Mouse (Mus musculus): ENCODE data around the gene Gm11084. TPM values are rescaled to one million over a fixed set of nuclear protein-coding genes. Genes with fewer than 3 reads are reported as not detected.
"Not testable (repeated sequence)": the region's sequence is repeated elsewhere in the genome, so short reads cannot be mapped to it uniquely, and the experiment has no call there.

Gm11084 gene
- polyA plus RNA-seq, 1 experiment from 2014 or later: not detected

DNA sequence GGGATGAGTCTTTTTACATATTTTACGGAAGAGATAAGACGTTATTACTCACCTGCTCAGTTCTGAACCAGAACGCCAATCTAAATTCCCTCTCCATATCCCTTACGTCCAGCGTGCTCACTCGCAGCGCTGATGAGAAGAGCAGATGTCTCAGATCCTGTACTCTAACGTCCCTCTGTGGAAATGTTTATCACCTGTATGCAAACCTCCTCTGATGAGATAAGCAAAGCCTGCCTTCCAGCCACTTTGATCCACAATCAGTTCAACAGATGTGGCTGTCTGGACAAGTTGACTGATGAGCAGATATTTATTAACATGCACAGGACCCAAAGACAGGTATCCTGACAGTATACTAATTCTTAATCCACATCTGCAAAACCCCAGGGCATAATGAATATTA, 13.7 kb upstream of the Gm11084 start:
- Histone ChIP-seq H3K4me1 (ENCODE audit: control insufficient read depth, insufficient read depth, low read length) (peaks cover 25% of the 10 kb centered on the region), H3K4me3 (ENCODE audit: low read depth, low read length) (no peak overlapping the region), H3K4me2 (no peak overlapping the region), H3K9ac (ENCODE audit: low read depth, low read length) (no peak overlapping the region), H3K27me3 (ENCODE audit: control insufficient read depth, insufficient read depth, low read length) (no peaks in the 10 kb centered on the region), H3K9me3 (replicated peaks; ENCODE audit: control insufficient read depth, low read length) (no peaks in the 10 kb centered on the region), H3K36me3 (ENCODE audit: control insufficient read depth, insufficient read depth, low read length) (no peaks in the 10 kb centered on the region), H3K27ac (ENCODE audit: low read depth, low read length) (no peak overlapping the region)
- 59% methylated on average over 8 of the region's 8 CpGs for WGBS (ENCODE audit: insufficient replicate concordance)
- ATAC-seq (replicated peaks; ENCODE audit: insufficient number of reproducible peaks, low FRiP score, low TSS enrichment): no peak

DNA sequence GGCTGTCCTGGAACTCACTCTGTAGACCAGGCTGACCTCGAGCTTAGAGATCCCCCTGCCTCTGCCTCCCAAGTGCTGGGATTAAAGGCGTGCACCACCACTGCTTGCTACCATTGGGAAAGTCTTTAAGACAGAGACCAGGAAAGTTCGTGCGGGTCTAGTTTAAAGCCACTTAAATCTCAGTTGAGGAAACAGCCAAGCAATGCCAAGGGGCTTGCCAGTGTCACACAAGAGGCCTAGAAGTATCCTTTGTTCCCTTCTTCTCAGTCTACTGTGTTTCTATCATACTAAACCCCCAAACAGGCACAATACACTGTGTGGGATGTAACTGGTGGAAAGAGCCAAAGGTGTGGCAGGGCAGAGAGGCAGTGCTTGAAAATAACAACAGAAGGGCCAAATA, 11.1 kb upstream of the Gm11084 start:
- no peak overlapping the region for H3K4me2 ChIP-seq
- H3K4me1 ChIP-seq (ENCODE audit: control insufficient read depth, insufficient read depth, low read length): peaks cover 10% of the 10 kb centered on the region; the same call in 1 of the 2 replicates
- H3K4me3 ChIP-seq (ENCODE audit: low read depth, low read length): no peak overlapping the region
- ATAC-seq (replicated peaks; ENCODE audit: insufficient number of reproducible peaks, low FRiP score, low TSS enrichment): no peak
- no peaks in the 10 kb centered on the region for H3K36me3 ChIP-seq (ENCODE audit: control insufficient read depth, insufficient read depth, low read length)
- H3K9ac ChIP-seq (ENCODE audit: low read depth, low read length): no peak overlapping the region
- WGBS (ENCODE audit: insufficient replicate concordance): 84% methylated on average over 4 of the region's 4 CpGs
- no peak overlapping the region for H3K27ac ChIP-seq (ENCODE audit: low read depth, low read length)
- H3K27me3 ChIP-seq (ENCODE audit: control insufficient read depth, insufficient read depth, low read length): no peaks in the 10 kb centered on the region
- H3K9me3 ChIP-seq (replicated peaks; ENCODE audit: control insufficient read depth, low read length): no peaks in the 10 kb centered on the region

DNA sequence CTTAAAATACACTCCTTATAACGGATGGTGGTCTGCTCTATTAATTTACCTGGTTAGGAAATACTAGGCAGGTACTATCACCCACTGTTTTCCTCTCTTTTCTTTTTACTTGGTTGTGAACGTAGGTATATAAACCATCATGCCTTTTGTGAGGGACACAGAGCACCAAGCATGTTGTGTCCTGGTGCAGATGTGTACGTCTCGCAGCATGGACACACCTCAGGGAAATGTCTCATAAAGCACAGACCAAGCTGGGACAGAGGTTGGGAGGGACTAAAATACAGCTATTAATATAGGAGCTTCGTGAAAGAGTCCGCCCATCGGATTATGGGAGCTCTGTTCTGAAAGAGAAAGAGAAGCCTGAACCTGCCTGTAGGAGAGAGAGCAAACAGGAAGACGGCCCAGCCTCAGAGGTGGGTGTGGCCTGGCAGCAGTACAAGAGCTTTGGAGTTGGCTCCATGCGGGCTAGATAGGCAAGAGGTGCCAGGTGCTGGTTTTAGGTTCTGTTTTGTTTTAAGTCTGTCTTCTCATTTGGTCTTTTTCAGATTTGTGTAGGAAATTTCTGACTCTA, 10.4 kb upstream of the Gm11084 start:
- H3K9me3 ChIP-seq (replicated peaks; ENCODE audit: control insufficient read depth, low read length): no peaks in the 10 kb centered on the region
- H3K4me2 ChIP-seq: no peak overlapping the region
- H3K27ac ChIP-seq (ENCODE audit: low read depth, low read length): no peak overlapping the region
- no peaks in the 10 kb centered on the region for H3K27me3 ChIP-seq (ENCODE audit: control insufficient read depth, insufficient read depth, low read length)
- no peak for ATAC-seq (replicated peaks; ENCODE audit: insufficient number of reproducible peaks, low FRiP score, low TSS enrichment)
- H3K4me1 ChIP-seq (ENCODE audit: control insufficient read depth, insufficient read depth, low read length): peaks cover 10% of the 10 kb centered on the region; the same call in 1 of the 2 replicates
- no peaks in the 10 kb centered on the region for H3K36me3 ChIP-seq (ENCODE audit: control insufficient read depth, insufficient read depth, low read length)
- 61% methylated on average over 9 of the region's 9 CpGs for WGBS (ENCODE audit: insufficient replicate concordance)
- H3K9ac ChIP-seq (ENCODE audit: low read depth, low read length): no peak overlapping the region
- no peak overlapping the region for H3K4me3 ChIP-seq (ENCODE audit: low read depth, low read length)

DNA sequence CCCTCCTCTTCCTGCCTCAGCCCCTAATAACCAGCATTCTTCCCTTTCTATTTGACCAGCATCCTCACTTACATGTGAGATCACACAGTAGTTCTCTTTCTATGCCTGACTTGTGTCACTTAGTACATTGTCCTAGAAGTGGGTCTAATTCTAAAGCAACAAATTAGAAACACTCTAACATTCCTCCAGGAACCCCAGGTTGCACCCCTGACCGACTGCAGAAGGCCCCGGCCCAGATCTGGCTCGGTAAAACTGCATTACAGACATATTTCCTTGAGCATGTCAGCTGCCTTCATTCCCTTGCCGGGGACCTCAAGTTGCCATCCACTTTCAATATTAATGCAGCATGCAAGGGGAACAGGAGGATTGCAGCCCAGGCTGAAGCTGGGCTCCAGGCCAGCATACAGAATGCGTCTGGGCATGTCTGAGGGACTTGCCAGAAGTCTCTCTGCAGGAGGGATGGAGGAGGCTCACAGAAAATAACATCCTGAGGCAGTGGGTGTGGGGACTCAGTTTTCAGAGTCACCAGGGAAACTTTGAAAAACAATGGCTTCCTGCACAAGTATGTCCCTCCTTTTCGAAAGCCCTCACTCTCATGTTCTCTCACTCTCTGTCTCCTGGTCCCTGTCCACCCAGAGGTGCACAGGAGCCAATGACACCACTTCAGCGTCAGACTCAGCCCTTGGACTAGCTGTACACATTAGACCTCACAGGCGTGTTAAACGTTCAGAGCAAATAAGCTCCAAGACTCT, 9.0 kb upstream of the Gm11084 start:
- Histone ChIP-seq H3K27me3 (ENCODE audit: control insufficient read depth, insufficient read depth, low read length) (no peaks in the 10 kb centered on the region), H3K36me3 (ENCODE audit: control insufficient read depth, insufficient read depth, low read length) (no peaks in the 10 kb centered on the region), H3K27ac (ENCODE audit: low read depth, low read length) (peak overlapping the region; percentile 74), H3K9me3 (replicated peaks; ENCODE audit: control insufficient read depth, low read length) (no peaks in the 10 kb centered on the region), H3K4me3 (ENCODE audit: low read depth, low read length) (no peak overlapping the region), H3K9ac (ENCODE audit: low read depth, low read length) (no peak overlapping the region; the same call in 1 of the 2 replicates), H3K4me1 (ENCODE audit: control insufficient read depth, insufficient read depth, low read length) (peaks cover 10% of the 10 kb centered on the region; the same call in 1 of the 2 replicates), H3K4me2 (no peak overlapping the region)
- ATAC-seq (replicated peaks; ENCODE audit: insufficient number of reproducible peaks, low FRiP score, low TSS enrichment): no peak
- WGBS (ENCODE audit: insufficient replicate concordance): 48% methylated on average over 9 of the region's 9 CpGs

DNA sequence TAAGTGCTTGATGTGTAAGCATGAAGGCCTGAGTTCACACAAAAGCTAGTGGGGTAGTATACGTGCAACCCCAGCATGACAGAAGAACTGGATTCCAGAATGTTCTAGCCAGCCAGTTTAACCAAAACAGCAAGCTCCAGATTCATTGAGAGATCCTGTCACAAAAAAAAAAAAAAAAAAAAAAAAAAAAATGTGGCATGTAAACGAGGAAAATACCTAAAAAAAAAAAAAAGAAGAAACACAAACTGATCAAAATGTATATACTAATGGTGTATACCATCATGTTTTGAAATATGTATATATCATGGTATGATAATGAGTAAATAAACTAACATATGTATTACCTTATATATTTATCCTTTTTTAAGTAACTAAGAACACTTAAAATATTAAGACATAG, 7.6 kb upstream of the Gm11084 start:
- 69% methylated on average over 2 of the region's 2 CpGs for WGBS (ENCODE audit: insufficient replicate concordance)
- Histone ChIP-seq H3K9me3 (replicated peaks; ENCODE audit: control insufficient read depth, low read length) (no peaks in the 10 kb centered on the region), H3K4me2 (no peak overlapping the region), H3K9ac (ENCODE audit: low read depth, low read length) (no peak overlapping the region), H3K4me3 (ENCODE audit: low read depth, low read length) (no peak overlapping the region), H3K27ac (ENCODE audit: low read depth, low read length) (no peak overlapping the region), H3K36me3 (ENCODE audit: control insufficient read depth, insufficient read depth, low read length) (no peaks in the 10 kb centered on the region), H3K4me1 (ENCODE audit: control insufficient read depth, insufficient read depth, low read length) (peaks cover 10% of the 10 kb centered on the region; the same call in 1 of the 2 replicates), H3K27me3 (ENCODE audit: control insufficient read depth, insufficient read depth, low read length) (no peaks in the 10 kb centered on the region)
- no peak for ATAC-seq (replicated peaks; ENCODE audit: insufficient number of reproducible peaks, low FRiP score, low TSS enrichment)

DNA sequence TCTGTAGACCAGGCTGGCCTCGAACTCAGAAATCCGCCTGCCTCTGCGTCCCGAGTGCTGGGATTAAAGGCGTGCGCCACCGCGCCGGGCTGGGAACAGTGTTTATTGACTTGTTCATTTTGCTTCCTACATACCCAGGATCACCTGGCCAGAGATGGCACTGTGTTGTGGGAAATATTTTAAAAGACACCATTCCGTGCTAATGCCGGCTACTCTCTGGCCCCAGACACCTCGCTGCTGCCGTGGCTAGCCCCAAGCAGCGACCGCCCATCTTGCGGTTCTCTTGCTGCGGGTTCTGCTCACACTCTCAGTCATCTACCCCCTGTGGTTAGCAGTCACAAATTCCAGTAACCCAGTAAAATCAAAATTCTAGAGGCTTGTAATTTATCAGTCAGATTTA, 6.0 kb upstream of the Gm11084 start:
- Histone ChIP-seq H3K9ac (ENCODE audit: low read depth, low read length) (no peak overlapping the region), H3K4me1 (ENCODE audit: control insufficient read depth, insufficient read depth, low read length) (peaks cover 10% of the 10 kb centered on the region; the same call in 1 of the 2 replicates), H3K4me2 (no peak overlapping the region), H3K4me3 (ENCODE audit: low read depth, low read length) (no peak overlapping the region), H3K36me3 (ENCODE audit: control insufficient read depth, insufficient read depth, low read length) (no peaks in the 10 kb centered on the region), H3K9me3 (replicated peaks; ENCODE audit: control insufficient read depth, low read length) (no peaks in the 10 kb centered on the region), H3K27me3 (ENCODE audit: control insufficient read depth, insufficient read depth, low read length) (no peaks in the 10 kb centered on the region), H3K27ac (ENCODE audit: low read depth, low read length) (no peak overlapping the region)
- no peak for ATAC-seq (replicated peaks; ENCODE audit: insufficient number of reproducible peaks, low FRiP score, low TSS enrichment)
- 92% methylated on average over 17 of the region's 17 CpGs for WGBS (ENCODE audit: insufficient replicate concordance)

DNA sequence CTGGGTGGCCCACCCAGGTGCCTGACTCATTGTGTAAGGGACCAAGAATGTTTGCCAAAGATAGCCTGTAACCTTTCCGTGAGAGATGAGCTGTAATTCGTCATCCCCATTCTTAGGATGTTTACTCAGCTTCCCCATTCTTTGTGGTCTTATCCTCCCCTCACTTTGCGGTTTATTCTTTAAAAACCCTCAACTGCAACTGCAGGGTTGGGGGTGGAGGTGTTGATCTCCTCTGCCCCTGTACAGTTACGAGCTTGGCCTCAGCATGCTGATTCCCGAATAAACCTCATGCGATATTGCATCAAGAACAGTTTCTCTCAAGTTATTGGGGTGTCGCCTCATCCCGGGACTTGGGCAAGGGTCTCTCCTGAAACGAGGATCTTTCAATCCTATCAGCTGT, 2.4 kb upstream of the Gm11084 start:
- not testable (repeated sequence) for H3K9ac ChIP-seq (ENCODE audit: low read depth, low read length); H3K27me3 ChIP-seq (ENCODE audit: control insufficient read depth, insufficient read depth, low read length); H3K4me1 ChIP-seq (ENCODE audit: control insufficient read depth, insufficient read depth, low read length); H3K4me3 ChIP-seq (ENCODE audit: low read depth, low read length); ATAC-seq (replicated peaks; ENCODE audit: insufficient number of reproducible peaks, low FRiP score, low TSS enrichment); H3K27ac ChIP-seq (ENCODE audit: low read depth, low read length); H3K9me3 ChIP-seq (replicated peaks; ENCODE audit: control insufficient read depth, low read length); H3K36me3 ChIP-seq (ENCODE audit: control insufficient read depth, insufficient read depth, low read length); H3K4me2 ChIP-seq
- 82% methylated on average over 9 of the region's 9 CpGs for WGBS (ENCODE audit: insufficient replicate concordance)

DNA sequence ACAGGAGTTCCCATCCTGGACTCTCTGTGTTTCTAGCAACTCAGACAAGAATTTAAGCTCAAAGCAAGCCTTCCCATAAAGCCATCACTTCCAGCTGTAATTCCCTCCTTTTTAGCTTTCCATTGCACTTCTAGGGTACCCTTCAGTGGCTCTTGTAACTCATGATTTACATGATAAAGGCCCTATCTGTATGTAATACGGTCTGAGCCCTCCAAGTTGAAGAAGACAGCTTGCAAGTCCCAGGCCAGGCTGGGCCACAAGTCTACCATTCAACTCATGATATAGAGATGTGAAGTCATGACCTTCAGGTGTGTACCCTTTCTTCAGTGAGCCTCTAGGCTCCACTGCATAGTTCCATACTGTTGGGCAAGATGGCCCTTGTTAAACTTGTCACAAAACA, 1.0 kb downstream of the Gm11084 start:
- WGBS (ENCODE audit: insufficient replicate concordance): 71% methylated on average over 1 of the region's 1 CpGs
- ATAC-seq (replicated peaks; ENCODE audit: insufficient number of reproducible peaks, low FRiP score, low TSS enrichment): no peak
- Histone ChIP-seq H3K27me3 (ENCODE audit: control insufficient read depth, insufficient read depth, low read length) (no peaks in the 10 kb centered on the region), H3K4me1 (ENCODE audit: control insufficient read depth, insufficient read depth, low read length) (no peaks in the 10 kb centered on the region), H3K4me3 (ENCODE audit: low read depth, low read length) (no peak overlapping the region), H3K9ac (ENCODE audit: low read depth, low read length) (no peak overlapping the region), H3K36me3 (ENCODE audit: control insufficient read depth, insufficient read depth, low read length) (no peaks in the 10 kb centered on the region), H3K27ac (ENCODE audit: low read depth, low read length) (no peak overlapping the region), H3K4me2 (no peak overlapping the region), H3K9me3 (replicated peaks; ENCODE audit: control insufficient read depth, low read length) (no peaks in the 10 kb centered on the region)

DNA sequence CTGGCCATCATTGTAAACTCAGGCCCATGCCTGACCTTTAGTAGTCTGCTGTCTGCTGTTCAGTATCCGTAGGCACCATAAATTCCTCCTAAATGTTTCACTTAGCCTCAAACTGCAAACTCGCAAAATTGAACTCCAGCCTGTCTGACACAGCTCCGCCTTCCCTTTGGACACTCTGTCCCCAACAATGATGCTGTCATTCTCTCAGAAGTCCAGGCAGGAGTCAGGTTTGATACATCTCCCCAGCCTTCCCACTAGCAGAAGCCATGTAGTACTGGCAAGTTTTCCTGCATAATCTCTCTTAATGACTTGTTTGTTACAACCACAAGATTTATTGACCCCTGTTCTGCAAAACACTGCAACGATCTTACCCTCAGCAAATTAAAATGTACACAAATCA, 1.7 kb downstream of the Gm11084 start:
- no peak overlapping the region for H3K4me2 ChIP-seq
- no peak overlapping the region for H3K9ac ChIP-seq (ENCODE audit: low read depth, low read length)
- no peak overlapping the region for H3K4me3 ChIP-seq (ENCODE audit: low read depth, low read length)
- no peaks in the 10 kb centered on the region for H3K9me3 ChIP-seq (replicated peaks; ENCODE audit: control insufficient read depth, low read length)
- 75% methylated on average over 4 of the region's 4 CpGs for WGBS (ENCODE audit: insufficient replicate concordance)
- no peaks in the 10 kb centered on the region for H3K27me3 ChIP-seq (ENCODE audit: control insufficient read depth, insufficient read depth, low read length)
- no peaks in the 10 kb centered on the region for H3K36me3 ChIP-seq (ENCODE audit: control insufficient read depth, insufficient read depth, low read length)
- H3K4me1 ChIP-seq (ENCODE audit: control insufficient read depth, insufficient read depth, low read length): no peaks in the 10 kb centered on the region
- ATAC-seq (replicated peaks; ENCODE audit: insufficient number of reproducible peaks, low FRiP score, low TSS enrichment): no peak
- H3K27ac ChIP-seq (ENCODE audit: low read depth, low read length): no peak overlapping the region
